Mouse (Mus musculus): Measurements from ENCODE around the gene Gm49354. TPM values are rescaled to one million over a fixed set of nuclear protein-coding genes. Genes with fewer than 3 reads are reported as not detected.
"Not testable (repeated sequence)": the region's sequence is repeated elsewhere in the genome, so short reads cannot be mapped to it uniquely, and the experiment has no call there.

Gm49354 gene
- polyA plus RNA-seq, 1 experiment from 2014 or later, result not detected

DNA sequence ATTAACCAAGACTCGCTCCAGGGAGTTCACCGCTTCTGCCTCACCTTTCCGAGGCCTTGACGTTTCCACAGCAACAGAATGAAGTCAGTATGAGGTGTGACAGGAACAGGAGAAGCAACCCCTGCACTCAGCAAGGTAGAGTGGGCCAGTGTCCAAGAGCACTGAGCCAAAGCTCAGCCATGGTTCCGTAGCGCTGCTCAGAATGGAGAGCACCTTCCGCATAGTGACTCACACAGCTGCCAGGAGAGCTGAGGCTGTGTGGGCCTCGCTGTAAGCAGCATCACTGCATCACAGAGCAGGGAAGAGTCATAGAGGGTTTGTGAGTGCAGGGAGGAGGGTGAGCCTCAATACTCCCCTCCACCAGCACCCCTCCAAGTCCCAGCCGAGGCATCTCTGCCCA lies 35.3 kb downstream of the Gm49354 start, which contains the start of gene 1700014D04Rik:
Gene 1700014D04Rik, minus strand, starts transcription at position 42 of the 400 bp plus-strand sequence.
- WGBS (ENCODE audit: insufficient replicate concordance), result 77% methylated on average over 9 of the region's 9 CpGs
- no peak within 1 kb of the TSS for H3K4me2 ChIP-seq (ENCODE audit: low read depth, low read length)
- H3K9ac ChIP-seq (ENCODE audit: low read depth, low read length), result no peak within 1 kb of the TSS
- no peak for ATAC-seq (ENCODE audit: low read depth)
- H3K9me3 ChIP-seq (replicated peaks; ENCODE audit: control insufficient read depth, low read length), result no peaks in the 10 kb centered on the region
- H3K27me3 ChIP-seq (ENCODE audit: control insufficient read depth, insufficient read depth, low read depth, low read length), result no peaks in the 10 kb centered on the region
- H3K27ac ChIP-seq (ENCODE audit: low read length), result no peak within 1 kb of the TSS
- no peaks in the 10 kb centered on the region for H3K4me1 ChIP-seq (ENCODE audit: control insufficient read depth, low read depth, low read length)
- H3K36me3 ChIP-seq (ENCODE audit: control insufficient read depth, insufficient read depth), result no peaks in the 10 kb centered on the region
- H3K4me3 ChIP-seq (ENCODE audit: low read depth, low read length), result no peak within 1 kb of the TSS

DNA sequence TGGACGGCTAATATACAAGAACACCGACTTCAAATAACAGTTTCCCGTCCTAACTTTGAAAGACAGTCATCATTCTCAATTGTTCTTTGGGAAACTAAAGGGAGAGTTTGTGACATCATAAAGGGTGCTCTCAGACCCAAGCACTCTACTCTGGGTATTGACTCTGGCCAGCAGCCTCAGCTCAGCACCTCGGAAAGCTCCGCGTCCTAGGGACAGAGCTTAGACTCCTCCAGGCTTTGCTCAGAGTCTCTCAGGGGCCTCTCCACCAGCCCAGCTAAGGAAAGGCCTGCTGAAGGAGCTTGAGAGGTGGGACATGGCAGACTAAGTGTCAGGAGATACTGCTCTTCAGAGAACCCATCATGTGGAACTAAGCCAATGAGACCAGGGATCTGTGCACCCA lies 35.9 kb downstream of the Gm49354 start:
- H3K4me2 ChIP-seq (ENCODE audit: low read depth, low read length), result no peak overlapping the region
- ATAC-seq (ENCODE audit: low read depth), result no peak
- H3K9me3 ChIP-seq (replicated peaks; ENCODE audit: control insufficient read depth, low read length), result no peaks in the 10 kb centered on the region
- H3K4me3 ChIP-seq (ENCODE audit: low read depth, low read length), result no peak overlapping the region
- no peak overlapping the region for H3K9ac ChIP-seq (ENCODE audit: low read depth, low read length)
- H3K4me1 ChIP-seq (ENCODE audit: control insufficient read depth, low read depth, low read length), result no peaks in the 10 kb centered on the region; the same call in 1 of the 2 replicates
- 72% methylated on average over 6 of the region's 6 CpGs for WGBS (ENCODE audit: insufficient replicate concordance)
- no peaks in the 10 kb centered on the region for H3K36me3 ChIP-seq (ENCODE audit: control insufficient read depth, insufficient read depth)
- H3K27ac ChIP-seq (ENCODE audit: low read length), result no peak overlapping the region
- no peaks in the 10 kb centered on the region for H3K27me3 ChIP-seq (ENCODE audit: control insufficient read depth, insufficient read depth, low read depth, low read length)

DNA sequence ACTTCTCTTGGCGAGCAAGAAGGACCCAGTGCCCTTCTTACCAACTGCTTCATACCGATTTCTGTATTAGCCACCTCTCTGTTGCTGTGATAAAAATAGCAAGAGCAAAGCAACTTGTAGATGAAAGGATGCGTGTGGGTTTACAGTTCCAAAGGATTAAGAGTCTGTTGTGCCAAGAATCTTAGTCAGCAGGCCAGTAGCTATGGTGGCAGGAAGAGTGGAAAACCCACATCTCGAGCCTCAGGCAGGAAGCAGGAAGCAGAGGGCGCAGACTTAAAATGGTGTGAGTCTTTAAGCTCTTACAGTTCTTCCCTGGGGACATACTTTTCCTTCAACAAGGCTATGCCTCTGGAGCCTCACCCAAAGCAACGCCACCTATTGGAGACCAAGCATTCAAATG lies 36.6 kb downstream of the Gm49354 start:
- Histone ChIP-seq H3K36me3 (ENCODE audit: control insufficient read depth, insufficient read depth) (no peaks in the 10 kb centered on the region), H3K4me2 (ENCODE audit: low read depth, low read length) (no peak overlapping the region), H3K27me3 (ENCODE audit: control insufficient read depth, insufficient read depth, low read depth, low read length) (no peaks in the 10 kb centered on the region), H3K4me3 (ENCODE audit: low read depth, low read length) (no peak overlapping the region), H3K9me3 (replicated peaks; ENCODE audit: control insufficient read depth, low read length) (no peaks in the 10 kb centered on the region), H3K27ac (ENCODE audit: low read length) (no peak overlapping the region), H3K9ac (ENCODE audit: low read depth, low read length) (no peak overlapping the region), H3K4me1 (ENCODE audit: control insufficient read depth, low read depth, low read length) (peaks cover 3% of the 10 kb centered on the region)
- ATAC-seq (ENCODE audit: low read depth), result no peak
- 48% methylated on average over 6 of the region's 6 CpGs for WGBS (ENCODE audit: insufficient replicate concordance)

GRCm38 (mm10) chr13:59741697-59742096 lies 40.3 kb downstream of the Gm49354 start:
- Histone ChIP-seq H3K4me3 (ENCODE audit: low read depth, low read length) (no peak overlapping the region), H3K27me3 (ENCODE audit: control insufficient read depth, insufficient read depth, low read depth, low read length) (no peaks in the 10 kb centered on the region), H3K4me1 (ENCODE audit: control insufficient read depth, low read depth, low read length) (peaks cover 36% of the 10 kb centered on the region), H3K27ac (ENCODE audit: low read length) (no peak overlapping the region), H3K9me3 (replicated peaks; ENCODE audit: control insufficient read depth, low read length) (no peaks in the 10 kb centered on the region), H3K4me2 (ENCODE audit: low read depth, low read length) (no peak overlapping the region), H3K9ac (ENCODE audit: low read depth, low read length) (no peak overlapping the region), H3K36me3 (ENCODE audit: control insufficient read depth, insufficient read depth) (no peaks in the 10 kb centered on the region)
- ATAC-seq (ENCODE audit: low read depth), result no peak
- WGBS (ENCODE audit: insufficient replicate concordance), result 47% methylated on average over 10 of the region's 10 CpGs

DNA sequence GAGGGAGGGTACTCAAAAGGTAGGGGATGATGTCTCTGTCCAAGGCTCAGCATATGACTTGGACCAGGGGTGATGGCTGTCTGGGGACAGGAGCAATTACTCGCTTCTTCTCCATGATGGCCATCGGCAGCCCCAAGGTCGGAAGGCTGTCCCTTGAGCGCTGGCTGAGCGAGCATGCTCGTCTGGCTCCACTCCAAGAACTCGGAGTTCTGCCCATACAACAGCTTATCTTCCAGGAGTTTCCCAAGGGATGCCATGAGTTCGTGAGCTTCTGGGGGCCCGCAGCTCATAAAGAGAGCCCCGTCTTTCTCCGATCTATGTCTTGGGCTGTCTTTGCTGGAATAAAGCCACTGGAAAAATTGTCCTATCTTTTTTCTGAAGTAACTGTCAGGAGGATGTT lies 40.9 kb downstream of the Gm49354 start:
- ATAC-seq (ENCODE audit: low read depth), result no peak
- no peak overlapping the region for H3K27ac ChIP-seq (ENCODE audit: low read length)

DNA sequence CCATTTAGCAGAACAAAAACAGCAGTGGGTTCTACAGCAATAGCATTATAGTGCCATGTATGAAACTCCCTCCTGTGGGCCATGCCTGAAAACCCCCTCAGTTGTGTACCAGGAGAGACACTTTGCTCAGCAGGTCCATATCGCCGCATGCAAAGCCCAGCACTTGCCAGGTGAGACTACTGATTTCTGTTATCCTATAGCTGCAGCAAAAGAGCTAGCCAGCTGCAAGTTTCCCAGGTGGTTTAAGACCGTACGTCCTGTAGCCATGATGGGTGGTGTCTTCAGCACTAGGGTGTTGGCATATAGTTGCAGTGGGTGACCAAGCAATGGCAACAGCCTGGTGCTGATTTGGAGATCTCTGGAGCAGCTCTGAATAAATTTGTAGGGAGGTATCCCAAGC lies 42.6 kb downstream of the Gm49354 start:
- ATAC-seq (ENCODE audit: low read depth), result peak; percentile 75
- H3K9me3 ChIP-seq (replicated peaks; ENCODE audit: control insufficient read depth, low read length), result no peaks in the 10 kb centered on the region
- peak overlapping the region; percentile 5; the same call in 1 of the 2 replicates for H3K4me3 ChIP-seq (ENCODE audit: low read depth, low read length)
- H3K27me3 ChIP-seq (ENCODE audit: control insufficient read depth, insufficient read depth, low read depth, low read length), result no peaks in the 10 kb centered on the region
- H3K36me3 ChIP-seq (ENCODE audit: control insufficient read depth, insufficient read depth), result no peaks in the 10 kb centered on the region
- H3K4me2 ChIP-seq (ENCODE audit: low read depth, low read length), result peak overlapping the region; percentile 53
- peak overlapping the region; percentile 92 for H3K27ac ChIP-seq (ENCODE audit: low read length)
- peak overlapping the region; percentile 37 for H3K9ac ChIP-seq (ENCODE audit: low read depth, low read length)
- H3K4me1 ChIP-seq (ENCODE audit: control insufficient read depth, low read depth, low read length), result peaks cover 54% of the 10 kb centered on the region
- 36% methylated on average over 4 of the region's 4 CpGs for WGBS (ENCODE audit: insufficient replicate concordance)

More for the DNA sequence above, 40.9 kb downstream of the Gm49354 start:
- Histone ChIP-seq H3K36me3 (ENCODE audit: control insufficient read depth, insufficient read depth) (no peaks in the 10 kb centered on the region), H3K9ac (ENCODE audit: low read depth, low read length) (no peak overlapping the region), H3K4me3 (ENCODE audit: low read depth, low read length) (no peak overlapping the region), H3K9me3 (replicated peaks; ENCODE audit: control insufficient read depth, low read length) (no peaks in the 10 kb centered on the region), H3K4me1 (ENCODE audit: control insufficient read depth, low read depth, low read length) (peaks cover 37% of the 10 kb centered on the region), H3K27me3 (ENCODE audit: control insufficient read depth, insufficient read depth, low read depth, low read length) (no peaks in the 10 kb centered on the region), H3K4me2 (ENCODE audit: low read depth, low read length) (no peak overlapping the region)
- WGBS (ENCODE audit: insufficient replicate concordance), result 89% methylated on average over 11 of the region's 11 CpGs

DNA sequence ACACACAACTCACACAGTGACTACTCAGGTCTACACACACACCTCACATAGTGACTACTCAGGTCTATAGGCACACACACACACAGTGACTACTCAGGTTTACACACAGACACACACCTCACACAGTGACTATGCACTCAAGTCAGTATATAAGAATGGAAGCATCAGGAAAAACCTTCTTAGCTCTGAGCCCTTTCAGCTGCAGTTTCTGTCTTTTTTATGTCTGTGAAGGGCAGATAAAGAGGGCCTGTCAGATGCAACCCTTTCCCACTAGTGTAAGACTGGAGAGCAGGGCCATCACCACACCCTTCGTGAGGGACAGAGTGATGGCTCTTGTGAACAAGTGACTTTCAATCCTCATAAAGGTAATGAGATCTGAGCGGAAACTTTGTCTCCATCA lies 43.6 kb downstream of the Gm49354 start:
- Histone ChIP-seq H3K27me3 (ENCODE audit: control insufficient read depth, insufficient read depth, low read depth, low read length) (no peaks in the 10 kb centered on the region), H3K27ac (ENCODE audit: low read length) (peak overlapping the region; percentile 92), H3K9ac (ENCODE audit: low read depth, low read length) (peak overlapping the region; percentile 47), H3K9me3 (replicated peaks; ENCODE audit: control insufficient read depth, low read length) (no peaks in the 10 kb centered on the region), H3K36me3 (ENCODE audit: control insufficient read depth, insufficient read depth) (no peaks in the 10 kb centered on the region), H3K4me1 (ENCODE audit: control insufficient read depth, low read depth, low read length) (peaks cover 59% of the 10 kb centered on the region), H3K4me2 (ENCODE audit: low read depth, low read length) (peak overlapping the region; percentile 53), H3K4me3 (ENCODE audit: low read depth, low read length) (peak overlapping the region; percentile 30)
- WGBS (ENCODE audit: insufficient replicate concordance), result 25% methylated on average over 2 of the region's 2 CpGs
- ATAC-seq (ENCODE audit: low read depth), result peak; percentile 86

- Histone ChIP-seq H3K4me3 (ENCODE audit: low read depth, low read length) (no peak overlapping the region), H3K27me3 (ENCODE audit: control insufficient read depth, insufficient read depth, low read depth, low read length) (no peaks in the 10 kb centered on the region), H3K9me3 (replicated peaks; ENCODE audit: control insufficient read depth, low read length) (no peaks in the 10 kb centered on the region), H3K4me2 (ENCODE audit: low read depth, low read length) (no peak overlapping the region), H3K27ac (ENCODE audit: low read length) (peak overlapping the region; percentile 54), H3K9ac (ENCODE audit: low read depth, low read length) (no peak overlapping the region), H3K36me3 (ENCODE audit: control insufficient read depth, insufficient read depth) (no peaks in the 10 kb centered on the region), H3K4me1 (ENCODE audit: control insufficient read depth, low read depth, low read length) (peaks cover 60% of the 10 kb centered on the region)
- ATAC-seq (ENCODE audit: low read depth), result peak; percentile 12; the same call in 1 of the 2 replicates
- WGBS (ENCODE audit: insufficient replicate concordance), result 23% methylated on average over 3 of the region's 3 CpGs
Measured at GRCm38 (mm10) chr13:59735190-59735589, 46.9 kb downstream of the Gm49354 start.

DNA sequence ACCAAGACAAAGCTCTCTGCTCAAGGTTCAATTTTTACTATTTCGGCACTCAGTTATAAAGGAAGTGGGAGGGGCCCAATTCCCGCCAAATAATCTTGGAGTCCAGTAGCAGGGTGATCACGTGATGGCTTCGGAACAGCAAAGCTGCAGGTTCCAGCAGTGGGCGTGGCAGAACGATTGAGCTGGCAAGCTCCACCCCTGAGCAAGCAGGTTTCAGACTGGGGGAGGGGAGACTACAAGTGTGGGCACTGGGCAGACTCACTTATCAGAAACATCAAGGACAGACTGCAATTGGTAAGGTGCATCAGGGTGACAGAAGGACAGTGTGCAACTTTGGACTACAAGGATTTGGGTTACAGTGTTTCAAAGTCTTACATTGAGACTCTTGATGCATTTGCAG lies 47.7 kb downstream of the Gm49354 start:
- H3K9me3 ChIP-seq (replicated peaks; ENCODE audit: control insufficient read depth, low read length); H3K4me3 ChIP-seq (ENCODE audit: low read depth, low read length); H3K36me3 ChIP-seq (ENCODE audit: control insufficient read depth, insufficient read depth); H3K27me3 ChIP-seq (ENCODE audit: control insufficient read depth, insufficient read depth, low read depth, low read length); H3K9ac ChIP-seq (ENCODE audit: low read depth, low read length); ATAC-seq (ENCODE audit: low read depth): not testable (repeated sequence)
- H3K4me1 ChIP-seq (ENCODE audit: control insufficient read depth, low read depth, low read length), result peaks cover 51% of the 10 kb centered on the region
- H3K4me2 ChIP-seq (ENCODE audit: low read depth, low read length), result peak overlapping the region; percentile 35
- H3K27ac ChIP-seq (ENCODE audit: low read length), result peak overlapping the region; percentile 37; the same call in 1 of the 2 replicates
- 10% methylated on average over 6 of the region's 6 CpGs for WGBS (ENCODE audit: insufficient replicate concordance)
